Mouse (Mus musculus) heart, adult 2 months (tissue): ENCODE results near the gene Eef1e1.

Source experiments
- CTCF ChIP-seq: fragments of 200-600 bp; IDR thresholded peaks from 2 replicates; pipeline ENCODE4 v1.8.1; 2022; ENCODE audit warnings: antibody characterized with exemption, mild to moderate bottlenecking, moderate library complexity
- EP300 ChIP-seq: fragments of 200-500 bp; IDR thresholded peaks from 2 replicates; pipeline ENCODE4 v1.6.1; 2011; ENCODE audit warnings: low read depth, low read length, control low read depth; ENCODE audit not compliant: insufficient read depth
- POLR2A ChIP-seq: fragments of 200-500 bp; IDR thresholded peaks from 2 replicates; pipeline ENCODE4 v1.6.1; 2011; ENCODE audit warnings: mild to moderate bottlenecking, low read depth, low read length, control low read depth; ENCODE audit not compliant: insufficient read depth

DNA sequence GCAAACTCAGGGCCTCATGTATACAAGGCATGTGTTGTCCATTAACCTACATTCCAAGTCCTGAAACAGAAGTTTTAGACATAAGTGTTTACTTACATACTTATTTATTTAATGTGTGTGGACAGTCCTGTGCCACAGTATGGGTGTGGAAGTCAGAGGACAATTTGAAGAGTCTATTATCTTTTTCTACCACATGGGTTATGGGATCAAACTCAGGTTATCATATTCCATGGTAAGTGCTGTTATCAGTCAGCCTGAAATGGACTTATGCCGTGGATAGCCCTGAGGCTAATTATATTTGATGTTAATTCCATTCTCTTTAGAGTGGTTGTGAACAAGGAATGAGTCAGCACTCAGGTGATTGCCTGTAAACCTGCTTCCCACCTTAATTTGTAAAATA lies 5.9 kb upstream of the Eef1e1 start:
- TF ChIP-seq EP300 (no peak), CTCF (no peak), POLR2A (no peak)
